Mouse (Mus musculus) CH12.LX (cell line): ENCODE measurements at regions not wholly inside any gene's neighbourhood (a gene's known extent, or its start where the extent isn't known, plus 50 kb on each side); places are given as distances from the start of the nearest gene placed in this dataset.

Source experiments
- CHD2 ChIP-seq: IDR thresholded peaks from 2 replicates; pipeline ENCODE4 v1.6.1; 2011; ENCODE audit warnings: low read length, improper control_type of control experiment
- CTCF ChIP-seq, 2 experiments: IDR thresholded peaks in 1 of 2; conservative IDR thresholded peaks in 1 of 2; 2 replicates each; pipeline ENCODE4 v1.5.1; 2011 to 2012; ENCODE audit warnings: low read depth in 2 of 2, low read length in 2 of 2, improper control_type of control experiment in 1 of 2, inconsistent platforms in 1 of 2, mild to moderate bottlenecking in 1 of 2, moderate library complexity in 1 of 2
- GABPA ChIP-seq: IDR thresholded peaks from 2 replicates; pipeline ENCODE4 v1.6.1; 2012; ENCODE audit warnings: low read depth, low read length, improper control_type of control experiment, inconsistent platforms; ENCODE audit not compliant: insufficient replicate concordance
- MAFK ChIP-seq: IDR thresholded peaks from 2 replicates; pipeline ENCODE4 v1.6.1; 2011; ENCODE audit warnings: low read length, improper control_type of control experiment; ENCODE audit not compliant: insufficient replicate concordance
- MAZ ChIP-seq: IDR thresholded peaks from 2 replicates; pipeline ENCODE4 v1.6.1; 2012; ENCODE audit warnings: low read depth, mild to moderate bottlenecking, inconsistent platforms, low read length, improper control_type of control experiment, moderate library complexity
- MYC ChIP-seq: IDR thresholded peaks from 2 replicates; pipeline ENCODE4 v1.6.1; 2011; ENCODE audit warnings: low read depth, mild to moderate bottlenecking, improper control_type of control experiment, low read length
- NELFE ChIP-seq: IDR thresholded peaks from 2 replicates; pipeline ENCODE4 v1.6.1; 2011; ENCODE audit warnings: low read depth, low read length, improper control_type of control experiment
- POLR2A ChIP-seq: IDR thresholded peaks from 2 replicates; pipeline ENCODE4 v1.6.1; 2011; ENCODE audit warnings: low read depth, mild to moderate bottlenecking, improper control_type of control experiment, low read length
- POLR2AphosphoS2 ChIP-seq: IDR thresholded peaks from 2 replicates; pipeline ENCODE4 v1.6.1; 2011; ENCODE audit warnings: low read depth, low read length, improper control_type of control experiment
- RCOR1 ChIP-seq: conservative IDR thresholded peaks from 2 replicates; pipeline ENCODE4 v1.6.1; 2012; ENCODE audit warnings: low read depth, mild to moderate bottlenecking, inconsistent platforms, low read length, improper control_type of control experiment
- SMC3 ChIP-seq: IDR thresholded peaks from 2 replicates; pipeline ENCODE4 v1.6.1; 2011; ENCODE audit warnings: low read depth, low read length, improper control_type of control experiment
- ZNF384 ChIP-seq: IDR thresholded peaks from 2 replicates; pipeline ENCODE4 v1.6.1; 2012; ENCODE audit warnings: low read depth, low read length, improper control_type of control experiment, inconsistent platforms

DNA sequence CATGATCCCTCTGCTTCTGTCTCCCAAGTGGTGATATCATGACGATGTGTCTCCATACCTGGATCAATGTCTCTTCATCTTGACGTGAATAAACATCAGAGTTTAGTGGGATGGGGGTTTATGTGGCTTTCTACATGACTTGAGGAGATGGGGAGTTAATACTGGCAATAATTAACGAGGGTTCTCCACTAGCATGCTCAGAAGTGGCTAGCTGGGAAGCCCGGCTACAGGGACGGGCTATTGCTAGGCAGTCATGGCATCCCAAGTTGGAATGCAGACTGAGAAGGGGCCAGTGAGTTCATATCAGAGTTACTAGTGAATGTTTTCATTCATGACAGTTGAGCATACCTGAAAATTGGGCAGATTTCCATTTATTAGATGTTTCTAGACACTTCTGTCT is 71.4 kb upstream of the Irx3 start:
- no peak for TF ChIP-seq CHD2
- TF ChIP-seq POLR2A, result no peak
- TF ChIP-seq CTCF (conservative IDR thresholded peaks at IDR 0.05 in 1 of 2, IDR thresholded peaks at IDR 0.05 in 1 of 2; ENCODE audit: low read depth in 2 of 2, low read length in 2 of 2), result no peak
- TF ChIP-seq SMC3, result no peak
- TF ChIP-seq POLR2AphosphoS2, result no peak
- no peak for TF ChIP-seq MAFK
- TF ChIP-seq ZNF384, result no peak
- TF ChIP-seq GABPA, result no peak
- no peak for TF ChIP-seq MAZ
- no peak for TF ChIP-seq MYC
- no peak for TF ChIP-seq RCOR1
- no peak for TF ChIP-seq NELFE
